Mouse (Mus musculus) liver, adult 2 months (tissue): Measurements from ENCODE around the gene Cga.

Experiments
- CTCF ChIP-seq: fragments of 200-500 bp; IDR thresholded peaks from 2 replicates; pipeline ENCODE4 v1.5.1; 2011; ENCODE audit warnings: low read depth, low read length, control low read depth
- POLR2A ChIP-seq: fragments of 200-500 bp; IDR thresholded peaks from 2 replicates; pipeline ENCODE4 v1.6.1; 2011; ENCODE audit warnings: low read length, control low read depth; ENCODE audit not compliant: insufficient read depth; ENCODE audit errors: extremely low read depth

DNA sequence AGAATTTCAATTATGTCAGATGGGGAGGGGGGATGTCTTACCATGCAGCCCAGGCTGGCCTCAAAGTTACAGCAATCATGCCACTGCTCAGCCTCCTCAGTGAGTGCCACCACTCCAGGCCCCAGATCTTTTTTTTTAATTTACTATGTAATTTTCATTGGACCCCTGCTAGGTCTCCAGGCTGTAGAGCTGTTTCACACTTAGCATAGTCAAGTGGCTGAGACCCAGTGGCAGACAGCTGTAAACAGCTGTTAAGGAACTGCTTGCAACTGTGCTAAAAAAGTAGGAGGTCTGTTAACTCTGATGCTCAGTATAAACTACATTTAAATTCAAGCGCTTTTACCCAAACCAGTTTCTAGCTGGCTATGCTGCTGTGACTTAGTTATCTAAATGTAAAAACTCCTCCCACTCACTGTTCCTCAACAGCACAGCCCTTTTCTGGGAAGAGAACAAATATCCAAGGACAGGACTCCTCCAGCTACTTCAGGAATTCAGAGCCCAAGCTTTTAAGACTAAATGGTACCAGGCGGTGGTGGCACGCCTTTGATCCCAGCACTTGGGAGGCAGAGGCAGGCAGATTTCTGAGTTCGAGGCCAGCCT is 20.6 kb upstream of the Cga start:
- TF ChIP-seq CTCF (no peak), POLR2A (no peak)
